Mouse (Mus musculus) hindbrain, embryonic 13.5 days (tissue): ENCODE results near the gene Rgr. TPM values are rescaled to one million over a fixed set of nuclear protein-coding genes. Genes with fewer than 3 reads are reported as not detected.
A peak's percentile ranks its signal among the peaks of the same experiment; 100 is the strongest.
"Not testable (repeated sequence)": the region's sequence is repeated elsewhere in the genome, so short reads cannot be mapped to it uniquely, and the experiment has no call there.

Experiments
- ATAC-seq: fragments of 200-750 bp; cut with Nextera tagmentation; 2 replicates; pipeline ENCODE4 v1.8.0; 2017; ENCODE audit warnings: moderate TSS enrichment; ENCODE audit not compliant: low FRiP score
- H3K27ac ChIP-seq: fragments of 300-500 bp; sonication (generic); 2 replicates; pipeline ENCODE4 v1.5.1; 2015; ENCODE audit warnings: inconsistent platforms, mild to moderate bottlenecking, moderate library complexity
- H3K27me3 ChIP-seq: fragments of 300-500 bp; sonication (generic); 2 replicates; pipeline ENCODE4 v1.6.1; 2015; ENCODE audit warnings: mild to moderate bottlenecking, inconsistent platforms
- H3K36me3 ChIP-seq: fragments of 300-500 bp; sonication (generic); 2 replicates; pipeline ENCODE4 v1.6.1; 2015; ENCODE audit warnings: mild to moderate bottlenecking, inconsistent platforms
- H3K4me1 ChIP-seq: fragments of 300-500 bp; sonication (generic); replicated peaks from 2 replicates; pipeline ENCODE4 v1.6.1; 2015; ENCODE audit warnings: inconsistent platforms
- H3K4me2 ChIP-seq: fragments of 300-500 bp; sonication (generic); 2 replicates; pipeline ENCODE4 v1.6.1; 2015; ENCODE audit warnings: inconsistent platforms, mild to moderate bottlenecking, moderate library complexity
- H3K4me3 ChIP-seq: fragments of 300-500 bp; sonication (generic); 2 replicates; pipeline ENCODE4 v1.5.1; 2015; ENCODE audit warnings: mild to moderate bottlenecking, inconsistent platforms
- H3K9ac ChIP-seq: fragments of 300-500 bp; sonication (generic); 2 replicates; pipeline ENCODE4 v1.6.1; 2015; ENCODE audit warnings: mild to moderate bottlenecking, inconsistent platforms
- H3K9me3 ChIP-seq: fragments of 300-500 bp; sonication (generic); 2 replicates; pipeline ENCODE4 v1.6.1; 2016; ENCODE audit warnings: inconsistent platforms
- WGBS: fragments of 180-500 bp; shearing (Covaris S2); methylation state at CpG from one replicate; pipeline ENCODE4 v1.1.7; 2015; 5-methylcytosine and 5-hydroxymethylcytosine counted together
- polyA plus RNA-seq: library from polyadenylated mRNA; unstranded; fragments of >200 nt; fragmentation: Nextera tagmentation; extraction: Ambion mirVana; gene quantifications from 2 replicates; pipeline ENCODE4 v1.2.1, GENCODE M21; 2015

Gene Rgr
- polyA plus RNA-seq, 1 experiment from 2014 or later: not detected

DNA sequence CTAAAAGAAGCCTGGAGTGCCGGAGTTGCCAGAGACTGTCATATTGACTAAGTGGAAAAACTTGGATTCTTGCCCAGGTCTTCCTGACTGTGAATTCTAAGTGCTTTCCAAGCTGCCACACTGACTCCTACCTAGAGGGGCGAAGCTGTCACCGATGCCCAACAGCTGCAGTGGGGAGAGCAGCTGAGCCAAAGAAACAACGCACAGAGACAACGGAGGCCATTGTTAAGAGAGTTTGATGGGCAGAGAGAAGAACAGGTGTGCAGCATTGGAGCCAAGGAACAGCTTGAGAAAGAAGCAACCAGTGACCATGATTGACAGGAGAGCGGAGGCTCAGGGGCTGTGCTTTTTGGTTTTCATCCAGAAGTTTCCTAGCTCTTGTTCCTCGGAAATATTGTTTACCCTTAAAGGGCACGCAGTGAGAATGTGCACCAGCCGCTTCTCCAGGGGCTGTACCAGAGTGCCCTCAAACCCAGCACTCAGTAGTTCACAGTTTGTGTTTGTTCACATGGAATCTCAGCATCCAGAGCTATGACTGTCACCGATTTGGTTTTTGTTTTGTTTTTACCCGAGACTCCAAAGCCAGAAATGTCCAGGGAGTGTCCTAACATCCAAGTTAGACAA lies 16.2 kb downstream of the Rgr start:
- H3K27ac ChIP-seq: no peak overlapping the region
- ATAC-seq: peak; percentile 81
- no peak overlapping the region for H3K4me2 ChIP-seq
- H3K4me3 ChIP-seq: no peak overlapping the region
- H3K4me1 ChIP-seq: peaks cover 9% of the 10 kb centered on the region; the same call in 1 of the 2 replicates
- no peaks in the 10 kb centered on the region for H3K9me3 ChIP-seq
- H3K27me3 ChIP-seq: no peaks in the 10 kb centered on the region
- no peaks in the 10 kb centered on the region for H3K36me3 ChIP-seq
- WGBS: 62% methylated on average over 11 of the region's 11 CpGs
- H3K9ac ChIP-seq: no peak overlapping the region

DNA sequence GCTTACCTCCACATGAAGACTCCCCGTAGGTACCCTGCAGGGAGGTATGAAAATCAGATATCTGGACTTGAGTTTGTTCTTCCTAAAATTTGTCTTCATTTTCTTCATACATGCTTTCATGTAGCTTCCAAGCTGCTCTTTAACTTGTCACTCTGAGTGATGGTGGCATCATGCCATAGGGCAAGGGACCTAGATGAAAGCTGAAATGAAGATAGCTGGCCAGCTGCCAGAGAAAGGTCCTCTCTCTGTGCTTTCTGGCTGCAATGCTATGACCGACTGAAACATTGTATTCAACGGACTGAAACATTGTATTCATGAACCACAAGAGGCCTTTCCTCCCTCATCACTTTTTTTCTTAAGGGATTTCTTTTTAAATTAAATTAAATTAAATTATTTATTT lies 20.2 kb downstream of the Rgr start:
- Histone ChIP-seq H3K9ac (no peak overlapping the region), H3K27me3 (no peaks in the 10 kb centered on the region), H3K4me1 (peaks cover 9% of the 10 kb centered on the region; the same call in 1 of the 2 replicates), H3K4me3 (no peak overlapping the region), H3K4me2 (no peak overlapping the region), H3K36me3 (no peaks in the 10 kb centered on the region), H3K27ac (no peak overlapping the region), H3K9me3 (no peaks in the 10 kb centered on the region)
- ATAC-seq: no peak
- WGBS: 80% methylated on average over 3 of the region's 3 CpGs

DNA sequence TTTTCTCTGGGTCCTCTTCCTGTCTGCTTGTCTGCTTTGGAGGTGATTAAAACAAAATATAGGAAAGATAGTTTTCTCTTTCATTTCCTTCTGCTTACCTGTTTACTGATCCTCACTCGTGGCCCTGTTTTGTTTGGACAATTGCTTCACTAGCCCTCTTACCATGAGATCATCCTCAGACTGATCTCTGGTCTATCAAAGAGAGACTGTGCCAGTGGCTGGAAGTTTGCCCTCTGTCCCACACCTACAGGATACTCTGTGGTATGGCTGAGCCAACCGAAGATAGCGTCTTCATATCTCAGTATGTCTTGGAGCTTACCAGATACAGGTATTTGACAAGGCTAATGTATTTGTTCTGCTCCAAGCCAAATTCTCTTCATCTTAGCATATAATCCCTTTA lies 20.8 kb downstream of the Rgr start:
- H3K27me3 ChIP-seq: no peaks in the 10 kb centered on the region
- H3K4me1 ChIP-seq: peaks cover 8% of the 10 kb centered on the region; the same call in 1 of the 2 replicates
- no peak overlapping the region for H3K4me3 ChIP-seq
- no peak for ATAC-seq
- WGBS: 97% methylated on average over 3 of the region's 3 CpGs
- no peaks in the 10 kb centered on the region for H3K36me3 ChIP-seq
- no peak overlapping the region for H3K27ac ChIP-seq
- H3K4me2 ChIP-seq: no peak overlapping the region
- no peaks in the 10 kb centered on the region for H3K9me3 ChIP-seq
- H3K9ac ChIP-seq: no peak overlapping the region

DNA sequence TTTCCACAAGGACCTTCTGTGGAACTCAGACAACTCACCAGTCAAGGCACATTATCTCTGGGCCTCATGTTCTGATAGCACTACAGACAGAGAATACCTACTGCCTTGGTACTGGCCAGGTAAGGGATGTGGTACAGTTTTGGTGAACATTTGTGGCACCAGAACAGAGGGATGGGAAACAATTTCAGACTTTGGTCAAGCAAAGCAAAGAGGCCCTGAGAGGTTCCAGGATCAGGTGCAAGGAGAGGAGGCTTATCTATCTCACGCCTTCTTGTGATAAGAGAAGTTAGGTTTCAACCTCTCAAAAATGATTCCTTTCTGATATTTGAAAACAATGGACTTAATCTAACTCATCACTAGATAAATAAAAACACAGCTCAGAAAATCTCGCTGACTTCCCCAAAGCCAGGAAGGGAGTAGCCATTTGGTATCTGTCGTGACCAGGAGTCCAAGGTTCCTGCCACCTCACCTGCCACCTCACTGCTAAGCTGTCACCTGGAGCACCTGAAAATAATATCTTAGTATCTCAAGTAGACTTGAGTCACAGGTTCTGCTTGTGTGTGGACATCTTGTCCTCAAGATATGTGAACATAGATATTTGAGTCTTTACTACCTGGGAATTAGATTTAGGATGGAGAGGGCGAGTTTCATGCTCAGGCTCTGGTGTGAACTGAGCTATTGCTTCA lies 21.4 kb downstream of the Rgr start:
- no peak for ATAC-seq
- Histone ChIP-seq H3K9ac (no peak overlapping the region), H3K27me3 (no peaks in the 10 kb centered on the region), H3K4me1 (peaks cover 2% of the 10 kb centered on the region; the same call in 1 of the 2 replicates), H3K4me3 (no peak overlapping the region), H3K27ac (no peak overlapping the region), H3K9me3 (no peaks in the 10 kb centered on the region), H3K36me3 (no peaks in the 10 kb centered on the region), H3K4me2 (no peak overlapping the region)
- 82% methylated on average over 4 of the region's 4 CpGs for WGBS

DNA sequence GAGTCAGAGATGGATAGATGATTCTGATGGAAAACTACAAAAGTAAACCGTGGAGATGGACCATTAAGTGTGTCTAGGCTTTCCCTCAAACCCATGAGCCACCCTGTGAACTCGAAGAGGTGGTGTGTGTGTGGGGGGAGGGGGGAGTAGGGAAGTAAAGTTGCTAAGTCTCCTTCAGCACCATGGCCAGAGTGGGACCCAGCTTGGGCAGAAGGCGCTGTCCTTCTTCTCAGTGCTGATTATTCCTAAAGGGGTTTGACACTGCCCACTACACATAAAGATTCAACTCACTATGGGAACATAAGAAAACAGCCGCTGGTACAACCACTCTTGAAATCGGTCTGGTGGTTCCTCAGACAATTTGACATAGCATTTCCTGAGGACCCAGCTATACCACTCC lies 32.9 kb downstream of the Rgr start:
- WGBS: 36% methylated on average over 5 of the region's 5 CpGs
- Histone ChIP-seq H3K9ac (no peak overlapping the region), H3K27me3 (no peaks in the 10 kb centered on the region), H3K36me3 (no peaks in the 10 kb centered on the region), H3K9me3 (0 out of 2 replicates have a peak, but pooled peaks cover 5% of the 10 kb centered on the region), H3K4me3 (no peak overlapping the region), H3K4me1 (peaks cover 7% of the 10 kb centered on the region), H3K27ac (no peak overlapping the region), H3K4me2 (no peak overlapping the region)
- ATAC-seq: no peak

DNA sequence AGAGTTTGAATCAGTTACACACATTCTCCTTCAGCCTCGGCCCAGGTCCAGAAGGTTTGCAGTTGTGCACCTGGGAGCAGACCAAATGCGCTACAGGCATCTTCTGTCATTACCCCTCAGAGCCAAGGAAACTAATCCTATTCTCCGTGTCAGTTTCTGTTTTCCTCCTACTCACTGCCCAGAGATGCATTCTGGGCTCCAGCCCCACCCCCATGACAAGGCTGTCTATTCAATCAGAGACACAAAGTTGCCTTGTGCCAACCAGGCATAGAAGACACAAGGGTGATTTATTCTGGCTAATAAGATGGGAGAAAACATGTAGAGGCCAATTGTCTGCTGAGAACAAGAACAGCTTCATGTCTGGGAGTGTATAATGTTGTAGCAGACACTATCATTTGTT lies 35.1 kb downstream of the Rgr start:
- H3K27ac ChIP-seq: no peak overlapping the region
- peak; percentile 43; the same call in 1 of the 2 replicates for ATAC-seq

DNA sequence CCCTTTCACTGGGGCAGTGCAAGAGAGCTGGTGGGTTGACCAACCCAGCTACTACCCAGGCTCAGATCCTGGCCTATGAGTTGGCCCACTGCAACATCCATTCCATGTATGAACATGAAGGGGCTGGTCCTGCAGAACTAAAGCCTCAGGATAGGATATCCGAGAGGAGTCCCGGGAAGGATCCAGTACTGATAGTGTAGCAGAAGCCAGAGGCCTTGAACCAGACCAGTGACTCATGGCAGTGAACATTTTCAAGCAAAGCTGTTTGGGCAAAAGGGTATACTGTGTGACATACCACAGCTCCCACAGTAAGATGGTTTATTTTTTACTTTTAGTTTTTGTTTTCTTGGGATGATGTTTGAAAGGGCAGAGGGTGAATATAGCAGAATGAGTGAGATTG lies 39.1 kb downstream of the Rgr start:
- Histone ChIP-seq H3K4me2 (no peak overlapping the region), H3K9ac (no peak overlapping the region), H3K36me3 (no peaks in the 10 kb centered on the region), H3K4me3 (no peak overlapping the region), H3K27ac (no peak overlapping the region), H3K27me3 (no peaks in the 10 kb centered on the region), H3K4me1 (peaks cover 16% of the 10 kb centered on the region), H3K9me3 (no peaks in the 10 kb centered on the region)
- WGBS: 94% methylated on average over 2 of the region's 2 CpGs
- ATAC-seq: no peak

More for the DNA sequence above, 35.1 kb downstream of the Rgr start:
- WGBS: 44% methylated on average over 3 of the region's 3 CpGs
- no peaks in the 10 kb centered on the region for H3K27me3 ChIP-seq
- H3K4me1 ChIP-seq: peaks cover 7% of the 10 kb centered on the region
- H3K4me3 ChIP-seq: no peak overlapping the region
- H3K36me3 ChIP-seq: no peaks in the 10 kb centered on the region
- no peak overlapping the region for H3K9ac ChIP-seq
- H3K9me3 ChIP-seq: 0 out of 2 replicates have a peak, but pooled peaks cover 5% of the 10 kb centered on the region
- no peak overlapping the region for H3K4me2 ChIP-seq

DNA sequence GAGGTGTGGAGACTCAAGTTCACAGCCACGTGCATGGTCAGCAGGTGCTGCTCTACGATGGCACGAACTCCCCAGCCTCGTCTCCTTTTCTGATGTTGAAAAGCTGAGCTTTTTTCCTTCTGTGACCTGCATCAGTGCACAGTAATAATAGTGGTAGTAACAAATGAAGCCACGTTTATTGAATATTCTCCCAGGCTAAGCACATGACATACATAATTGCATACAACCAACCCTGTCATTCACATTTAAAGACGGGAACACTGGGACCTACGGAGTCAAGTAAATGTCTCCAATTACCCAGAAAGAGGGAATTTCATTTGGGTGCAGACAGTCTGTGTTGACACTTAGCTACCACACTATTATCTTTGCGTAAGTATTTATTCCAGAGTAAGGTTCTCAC lies 42.3 kb downstream of the Rgr start:
- Histone ChIP-seq H3K27me3 (no peaks in the 10 kb centered on the region), H3K36me3 (no peaks in the 10 kb centered on the region), H3K9me3 (no peaks in the 10 kb centered on the region), H3K4me3 (no peak overlapping the region), H3K4me2 (no peak overlapping the region), H3K4me1 (peaks cover 9% of the 10 kb centered on the region), H3K27ac (no peak overlapping the region), H3K9ac (0 out of 2 replicates have a peak overlapping the region, but pooled peaks have one; percentile 8)
- 71% methylated on average over 8 of the region's 8 CpGs for WGBS
- ATAC-seq: no peak

DNA sequence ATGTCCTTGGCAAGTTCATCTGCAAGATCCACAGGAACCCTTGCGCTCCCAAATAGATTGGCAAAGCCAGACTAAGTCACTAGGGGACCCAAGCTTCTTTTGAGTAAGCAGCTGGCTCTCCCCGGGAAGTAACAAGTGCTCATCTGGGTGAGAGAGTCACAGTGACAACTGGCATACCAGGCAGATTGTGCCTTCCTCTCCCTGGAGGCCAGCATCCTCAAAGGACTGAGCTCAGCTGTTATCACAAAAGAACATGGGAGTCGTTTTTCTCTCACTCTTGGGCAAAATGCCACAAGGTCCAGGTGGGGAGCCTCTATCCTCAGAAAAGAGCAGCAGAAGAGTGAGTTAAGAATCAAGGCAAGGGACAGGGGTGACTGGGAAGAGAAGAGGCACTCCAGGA lies 42.9 kb downstream of the Rgr start:
- H3K4me3 ChIP-seq: no peak overlapping the region
- H3K27ac ChIP-seq: no peak overlapping the region
- WGBS: 21% methylated on average over 3 of the region's 3 CpGs
- no peaks in the 10 kb centered on the region for H3K27me3 ChIP-seq
- peaks cover 9% of the 10 kb centered on the region for H3K4me1 ChIP-seq
- H3K36me3 ChIP-seq: no peaks in the 10 kb centered on the region
- H3K9me3 ChIP-seq: no peaks in the 10 kb centered on the region
- H3K4me2 ChIP-seq: no peak overlapping the region
- ATAC-seq: no peak
- H3K9ac ChIP-seq: no peak overlapping the region

DNA sequence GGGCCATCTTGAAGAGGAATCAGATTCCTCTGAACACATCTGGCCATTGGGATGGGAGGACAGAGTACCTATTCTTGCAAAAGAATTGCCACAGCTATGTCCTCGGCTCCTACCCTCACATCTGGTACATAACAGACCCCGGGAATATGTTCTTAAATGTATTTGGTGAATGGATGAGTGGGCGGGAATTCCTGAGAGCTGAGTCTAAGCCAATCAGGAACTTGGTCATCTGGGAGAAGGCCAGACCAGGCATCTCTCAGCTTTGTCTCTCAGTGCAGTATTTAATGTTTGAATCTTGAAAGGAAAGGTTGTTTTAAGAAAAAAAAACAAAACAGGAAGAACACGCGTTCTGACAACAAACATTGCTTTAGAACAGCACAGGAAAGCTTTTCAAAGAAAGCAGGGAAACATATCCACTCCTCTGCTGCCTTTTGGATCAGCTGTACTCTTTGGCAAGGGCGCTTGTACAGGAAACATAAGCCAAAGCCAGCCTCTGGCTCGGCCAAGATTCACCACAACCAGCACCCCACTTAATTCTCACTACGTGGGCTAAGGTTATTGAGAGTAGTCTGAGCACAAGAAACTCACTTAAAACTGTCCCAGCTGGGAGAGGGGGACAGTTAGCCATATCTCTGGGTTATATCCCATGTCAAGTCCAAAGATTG lies 45.2 kb downstream of the Rgr start:
- Histone ChIP-seq H3K9ac (no peak overlapping the region), H3K36me3 (no peaks in the 10 kb centered on the region), H3K4me3 (no peak overlapping the region), H3K9me3 (no peaks in the 10 kb centered on the region), H3K4me2 (no peak overlapping the region), H3K4me1 (peaks cover 9% of the 10 kb centered on the region), H3K27ac (no peak overlapping the region), H3K27me3 (no peaks in the 10 kb centered on the region)
- ATAC-seq: no peak
- 77% methylated on average over 8 of the region's 8 CpGs for WGBS

DNA sequence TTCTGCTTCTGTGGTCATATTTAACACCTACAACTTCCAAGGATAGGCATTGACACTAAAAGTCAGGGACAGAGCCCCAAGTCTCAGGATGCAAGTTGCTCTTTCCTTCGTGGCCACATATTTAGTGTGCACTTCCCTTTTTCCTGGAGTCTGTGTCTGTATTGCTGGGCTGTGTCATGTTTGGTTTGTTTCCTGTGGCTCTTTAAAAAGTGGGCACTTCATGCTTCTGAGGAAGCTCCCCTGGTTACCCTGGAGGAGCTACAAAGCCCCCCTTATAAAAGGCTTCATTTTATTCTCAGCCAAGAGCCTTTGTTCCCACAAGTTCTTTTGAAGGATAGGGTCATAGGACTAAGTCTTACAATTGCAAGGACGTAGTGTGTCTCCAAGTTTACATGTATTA lies 45.9 kb downstream of the Rgr start:
- Histone ChIP-seq H3K27me3 (no peaks in the 10 kb centered on the region), H3K4me1 (peaks cover 9% of the 10 kb centered on the region), H3K9me3 (no peaks in the 10 kb centered on the region), H3K27ac (no peak overlapping the region), H3K9ac (no peak overlapping the region), H3K4me3 (no peak overlapping the region), H3K36me3 (no peaks in the 10 kb centered on the region), H3K4me2 (no peak overlapping the region)
- WGBS: 49% methylated on average over 2 of the region's 2 CpGs
- no peak for ATAC-seq

DNA sequence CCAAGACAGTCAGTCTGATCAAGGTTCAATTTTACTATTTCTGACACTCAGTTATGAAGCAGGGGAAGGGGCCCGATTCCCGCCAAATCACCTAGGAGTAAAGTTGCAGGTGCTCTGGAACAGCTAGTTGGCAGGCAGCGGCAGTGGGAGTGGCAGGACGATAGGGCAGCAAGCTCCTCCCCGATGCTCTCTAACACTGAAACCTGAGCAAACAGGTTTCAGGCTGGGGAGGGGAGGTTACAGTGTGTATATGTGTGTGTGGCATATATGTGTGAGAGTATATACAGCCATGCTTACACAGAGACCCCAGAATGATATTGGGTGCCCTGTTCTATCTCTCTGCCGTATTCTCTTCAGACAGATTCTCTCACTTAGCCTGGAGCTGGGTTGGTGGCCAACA lies 48.0 kb downstream of the Rgr start:
- H3K27me3 ChIP-seq, H3K4me2 ChIP-seq, H3K9ac ChIP-seq, H3K27ac ChIP-seq, H3K4me3 ChIP-seq, H3K4me1 ChIP-seq, H3K9me3 ChIP-seq, ATAC-seq, H3K36me3 ChIP-seq: not testable (repeated sequence)
- 91% methylated on average over 6 of the region's 6 CpGs for WGBS
